Mouse (Mus musculus) lung, adult 18-20 months (tissue): Measurements from ENCODE around the gene Mcts1.

ENCODE experiments used
- DNase-seq, 2 experiments: peaks; one replicate each; pipeline ENCODE4 v3.0.0; 2022; ENCODE audit warnings: mixed read lengths in 2 of 2

Mcts1 gene

GRCm38 (mm10) chrX:38656206-38656883, 56.0 kb downstream of the Mcts1 start:
- no peak for DNase-seq
